Mouse (Mus musculus): Measurements from ENCODE around the gene Tmem151b. TPM values are rescaled to one million over a fixed set of nuclear protein-coding genes. Genes with fewer than 3 reads are reported as not detected.

Tmem151b gene
- polyA plus RNA-seq, 1 experiment from 2014 or later, result 0.12 TPM

DNA sequence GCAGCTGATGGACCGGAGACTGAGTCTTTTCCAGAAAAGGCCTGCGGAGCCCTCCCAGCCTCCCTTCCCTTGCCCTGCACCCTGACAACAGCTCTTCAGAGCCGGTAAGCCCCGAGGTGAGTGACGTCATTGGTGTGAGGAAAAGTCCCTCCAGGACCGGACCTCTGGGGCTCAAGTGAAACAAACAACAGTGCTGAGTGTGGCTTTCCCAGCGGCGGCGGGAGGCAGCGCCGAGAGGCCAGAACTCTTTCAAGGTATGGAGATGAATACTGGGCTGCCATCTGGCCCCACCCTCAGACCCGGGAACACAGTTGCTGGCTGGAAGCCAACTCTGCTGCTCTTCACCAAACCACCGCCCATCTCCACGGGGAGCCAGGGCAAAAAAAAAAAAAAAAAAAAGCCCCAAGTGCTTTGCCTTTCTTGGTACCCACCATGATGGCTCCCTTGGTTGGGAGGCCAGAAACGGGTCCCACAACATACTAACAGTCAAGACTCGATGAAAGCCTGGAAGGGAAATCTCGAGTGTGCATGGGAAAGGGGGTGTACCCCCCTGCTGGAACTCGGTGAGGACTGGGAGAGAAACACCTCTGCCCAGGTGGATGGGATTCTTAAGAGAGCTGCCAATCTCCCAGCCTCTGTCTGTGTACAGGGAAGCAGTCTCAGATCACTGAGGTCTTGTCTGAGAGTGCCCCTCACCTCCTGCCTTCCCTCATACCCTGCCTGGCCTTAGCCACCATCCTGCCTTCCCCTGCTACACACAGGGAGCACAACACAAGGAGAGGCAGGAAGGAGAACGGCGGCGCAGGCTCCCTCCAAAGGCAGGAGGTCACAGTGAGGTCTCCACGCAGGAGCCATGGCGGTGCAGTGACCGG, 5.2 kb downstream of the Tmem151b start:
- Histone ChIP-seq H3K27me3 (ENCODE audit: control insufficient read depth, insufficient read depth, low read depth, low read length) (peaks cover 79% of the 10 kb centered on the region), H3K36me3 (ENCODE audit: control insufficient read depth, insufficient read depth) (no peaks in the 10 kb centered on the region), H3K4me1 (ENCODE audit: control insufficient read depth, low read depth, low read length) (peaks cover under 1% of the 10 kb centered on the region), H3K4me3 (ENCODE audit: low read depth, low read length) (no peak overlapping the region), H3K4me2 (ENCODE audit: low read depth, low read length) (no peak overlapping the region), H3K9ac (ENCODE audit: low read depth, low read length) (no peak overlapping the region), H3K27ac (ENCODE audit: low read length) (no peak overlapping the region), H3K9me3 (replicated peaks; ENCODE audit: control insufficient read depth, low read length) (no peaks in the 10 kb centered on the region)
- WGBS (ENCODE audit: insufficient replicate concordance), result 5% methylated on average over 24 of the region's 24 CpGs
- ATAC-seq (ENCODE audit: low read depth), result no peak

- no peak overlapping the region for H3K4me3 ChIP-seq (ENCODE audit: low read depth, low read length)
- H3K4me2 ChIP-seq (ENCODE audit: low read depth, low read length), result no peak overlapping the region
- H3K36me3 ChIP-seq (ENCODE audit: control insufficient read depth, insufficient read depth), result no peaks in the 10 kb centered on the region
- 10% methylated on average over 1 of the region's 1 CpGs for WGBS (ENCODE audit: insufficient replicate concordance)
- H3K27ac ChIP-seq (ENCODE audit: low read length), result no peak overlapping the region
- no peak overlapping the region for H3K9ac ChIP-seq (ENCODE audit: low read depth, low read length)
- no peaks in the 10 kb centered on the region for H3K4me1 ChIP-seq (ENCODE audit: control insufficient read depth, low read depth, low read length)
- peaks cover 74% of the 10 kb centered on the region for H3K27me3 ChIP-seq (ENCODE audit: control insufficient read depth, insufficient read depth, low read depth, low read length)
- ATAC-seq (ENCODE audit: low read depth), result no peak
- no peaks in the 10 kb centered on the region for H3K9me3 ChIP-seq (replicated peaks; ENCODE audit: control insufficient read depth, low read length)
Observed at GRCm38 (mm10) chr17:45543115-45543514, 6.4 kb downstream of the Tmem151b start.

DNA sequence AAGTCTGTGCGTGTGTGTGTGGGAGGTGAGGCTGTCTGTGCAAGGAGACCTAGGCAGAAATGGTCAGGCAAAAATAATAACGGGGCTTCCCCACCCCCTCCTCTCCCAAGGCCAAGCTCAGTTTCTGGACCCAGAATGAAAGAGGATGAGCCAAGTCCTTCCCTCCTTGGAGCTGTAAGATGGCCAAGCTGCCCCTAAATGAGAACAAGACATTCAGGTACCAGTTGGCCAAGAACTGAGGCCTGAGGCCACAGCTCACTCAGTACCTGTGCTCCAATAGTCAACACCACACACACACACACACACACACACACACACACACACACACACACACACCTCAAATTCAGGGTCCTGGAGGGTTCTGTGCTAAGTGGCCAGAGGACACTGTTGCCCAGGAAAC, 6.8 kb downstream of the Tmem151b start:
- Histone ChIP-seq H3K27me3 (ENCODE audit: control insufficient read depth, insufficient read depth, low read depth, low read length) (peaks cover 70% of the 10 kb centered on the region), H3K27ac (ENCODE audit: low read length) (no peak overlapping the region), H3K9me3 (replicated peaks; ENCODE audit: control insufficient read depth, low read length) (no peaks in the 10 kb centered on the region), H3K4me1 (ENCODE audit: control insufficient read depth, low read depth, low read length) (no peaks in the 10 kb centered on the region), H3K4me2 (ENCODE audit: low read depth, low read length) (no peak overlapping the region), H3K4me3 (ENCODE audit: low read depth, low read length) (no peak overlapping the region), H3K9ac (ENCODE audit: low read depth, low read length) (no peak overlapping the region), H3K36me3 (ENCODE audit: control insufficient read depth, insufficient read depth) (no peaks in the 10 kb centered on the region)
- ATAC-seq (ENCODE audit: low read depth), result no peak
- 54% methylated on average over 2 of the region's 2 CpGs for WGBS (ENCODE audit: insufficient replicate concordance)

DNA sequence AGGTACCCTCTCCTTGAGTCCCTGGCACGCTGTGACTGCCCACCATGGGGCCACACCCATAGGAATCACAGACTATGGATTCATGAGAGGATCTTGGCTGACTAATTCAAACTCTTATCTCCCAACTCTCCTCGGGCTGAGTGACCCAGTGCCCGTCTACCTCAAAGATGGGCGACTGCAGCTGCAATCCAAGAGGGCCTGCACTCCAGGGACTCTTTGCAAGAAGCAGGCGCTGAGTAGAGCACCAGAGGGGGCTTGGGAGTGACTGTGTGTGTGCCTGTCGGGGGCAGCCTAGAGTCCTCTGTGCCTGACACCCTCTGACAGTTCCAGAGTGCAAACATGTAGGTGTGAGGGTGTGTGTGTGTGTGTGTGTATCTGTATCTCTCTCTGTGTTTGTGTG, 7.3 kb downstream of the Tmem151b start:
- 18% methylated on average over 6 of the region's 6 CpGs for WGBS (ENCODE audit: insufficient replicate concordance)
- peaks cover 65% of the 10 kb centered on the region for H3K27me3 ChIP-seq (ENCODE audit: control insufficient read depth, insufficient read depth, low read depth, low read length)

GRCm38 (mm10) chr17:45539664-45540063, 9.8 kb downstream of the Tmem151b start:
- H3K36me3 ChIP-seq (ENCODE audit: control insufficient read depth, insufficient read depth), result no peaks in the 10 kb centered on the region
- H3K4me1 ChIP-seq (ENCODE audit: control insufficient read depth, low read depth, low read length), result no peaks in the 10 kb centered on the region
- H3K27ac ChIP-seq (ENCODE audit: low read length), result no peak overlapping the region
- 67% methylated on average over 21 of the region's 21 CpGs for WGBS (ENCODE audit: insufficient replicate concordance)
- H3K9ac ChIP-seq (ENCODE audit: low read depth, low read length), result no peak overlapping the region
- no peak overlapping the region for H3K4me3 ChIP-seq (ENCODE audit: low read depth, low read length)
- no peaks in the 10 kb centered on the region for H3K9me3 ChIP-seq (replicated peaks; ENCODE audit: control insufficient read depth, low read length)
- ATAC-seq (ENCODE audit: low read depth), result no peak
- no peak overlapping the region for H3K4me2 ChIP-seq (ENCODE audit: low read depth, low read length)
- peaks cover 59% of the 10 kb centered on the region for H3K27me3 ChIP-seq (ENCODE audit: control insufficient read depth, insufficient read depth, low read depth, low read length)

More for the DNA sequence above, 7.3 kb downstream of the Tmem151b start:
- H3K9ac ChIP-seq (ENCODE audit: low read depth, low read length), result no peak overlapping the region
- no peaks in the 10 kb centered on the region for H3K36me3 ChIP-seq (ENCODE audit: control insufficient read depth, insufficient read depth)
- H3K9me3 ChIP-seq (replicated peaks; ENCODE audit: control insufficient read depth, low read length), result no peaks in the 10 kb centered on the region
- no peak for ATAC-seq (ENCODE audit: low read depth)
- no peak overlapping the region for H3K27ac ChIP-seq (ENCODE audit: low read length)
- H3K4me1 ChIP-seq (ENCODE audit: control insufficient read depth, low read depth, low read length), result no peaks in the 10 kb centered on the region
- H3K4me2 ChIP-seq (ENCODE audit: low read depth, low read length), result no peak overlapping the region
- no peak overlapping the region for H3K4me3 ChIP-seq (ENCODE audit: low read depth, low read length)

- no peaks in the 10 kb centered on the region for H3K9me3 ChIP-seq (replicated peaks; ENCODE audit: control insufficient read depth, low read length)
- no peaks in the 10 kb centered on the region for H3K4me1 ChIP-seq (ENCODE audit: control insufficient read depth, low read depth, low read length)
- WGBS (ENCODE audit: insufficient replicate concordance), result 42% methylated on average over 4 of the region's 4 CpGs
- no peaks in the 10 kb centered on the region for H3K36me3 ChIP-seq (ENCODE audit: control insufficient read depth, insufficient read depth)
- no peak for ATAC-seq (ENCODE audit: low read depth)
- H3K4me2 ChIP-seq (ENCODE audit: low read depth, low read length), result no peak overlapping the region
- no peak overlapping the region for H3K27ac ChIP-seq (ENCODE audit: low read length)
- H3K9ac ChIP-seq (ENCODE audit: low read depth, low read length), result no peak overlapping the region
- peaks cover 55% of the 10 kb centered on the region for H3K27me3 ChIP-seq (ENCODE audit: control insufficient read depth, insufficient read depth, low read depth, low read length)
- no peak overlapping the region for H3K4me3 ChIP-seq (ENCODE audit: low read depth, low read length)
Observed at GRCm38 (mm10) chr17:45538394-45538793, 11.1 kb downstream of the Tmem151b start.

DNA sequence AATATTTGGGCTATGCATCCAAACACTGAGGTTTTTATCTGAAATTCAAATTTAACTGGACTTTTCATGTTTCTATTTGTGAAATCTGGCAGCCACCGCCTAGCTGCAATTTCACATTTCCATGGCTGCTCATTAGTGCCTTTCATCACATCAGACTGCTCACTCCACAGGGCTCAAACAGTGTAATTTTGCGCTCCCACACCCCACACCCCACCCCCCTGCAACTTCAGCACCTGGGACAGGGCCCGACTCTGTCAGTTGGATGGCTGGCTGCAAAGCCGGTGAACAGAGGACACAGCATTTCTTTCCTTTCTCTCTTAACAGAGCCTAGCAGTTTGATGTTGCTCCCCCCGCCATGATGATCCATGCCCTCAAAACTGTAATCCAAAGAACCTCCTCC, 13.2 kb downstream of the Tmem151b start:
- Histone ChIP-seq H3K4me2 (ENCODE audit: low read depth, low read length) (no peak overlapping the region), H3K4me1 (ENCODE audit: control insufficient read depth, low read depth, low read length) (no peaks in the 10 kb centered on the region), H3K27ac (ENCODE audit: low read length) (no peak overlapping the region), H3K4me3 (ENCODE audit: low read depth, low read length) (no peak overlapping the region), H3K9me3 (replicated peaks; ENCODE audit: control insufficient read depth, low read length) (no peaks in the 10 kb centered on the region), H3K9ac (ENCODE audit: low read depth, low read length) (no peak overlapping the region), H3K27me3 (ENCODE audit: control insufficient read depth, insufficient read depth, low read depth, low read length) (peaks cover 45% of the 10 kb centered on the region), H3K36me3 (ENCODE audit: control insufficient read depth, insufficient read depth) (no peaks in the 10 kb centered on the region)
- no peak for ATAC-seq (ENCODE audit: low read depth)
- 14% methylated on average over 5 of the region's 5 CpGs for WGBS (ENCODE audit: insufficient replicate concordance)

GRCm38 (mm10) chr17:45532896-45533295, 16.6 kb downstream of the Tmem151b start:
- WGBS (ENCODE audit: insufficient replicate concordance), result 38% methylated on average over 15 of the region's 15 CpGs
- peaks cover 49% of the 10 kb centered on the region for H3K27me3 ChIP-seq (ENCODE audit: control insufficient read depth, insufficient read depth, low read depth, low read length)

GRCm38 (mm10) chr17:45530346-45530782, 19.1 kb downstream of the Tmem151b start:
- H3K27me3 ChIP-seq (ENCODE audit: control insufficient read depth, insufficient read depth, low read depth, low read length), result peaks cover 36% of the 10 kb centered on the region
- 34% methylated on average over 13 of the region's 13 CpGs for WGBS (ENCODE audit: insufficient replicate concordance)

More at GRCm38 (mm10) chr17:45532896-45533295, 16.6 kb downstream of the Tmem151b start:
- H3K4me3 ChIP-seq (ENCODE audit: low read depth, low read length), result no peak overlapping the region
- H3K9me3 ChIP-seq (replicated peaks; ENCODE audit: control insufficient read depth, low read length), result no peaks in the 10 kb centered on the region
- no peaks in the 10 kb centered on the region for H3K36me3 ChIP-seq (ENCODE audit: control insufficient read depth, insufficient read depth)
- H3K9ac ChIP-seq (ENCODE audit: low read depth, low read length), result no peak overlapping the region
- H3K27ac ChIP-seq (ENCODE audit: low read length), result no peak overlapping the region
- ATAC-seq (ENCODE audit: low read depth), result no peak
- H3K4me1 ChIP-seq (ENCODE audit: control insufficient read depth, low read depth, low read length), result no peaks in the 10 kb centered on the region
- H3K4me2 ChIP-seq (ENCODE audit: low read depth, low read length), result no peak overlapping the region

More at GRCm38 (mm10) chr17:45530346-45530782, 19.1 kb downstream of the Tmem151b start:
- no peak for ATAC-seq (ENCODE audit: low read depth)
- H3K4me3 ChIP-seq (ENCODE audit: low read depth, low read length), result no peak overlapping the region
- H3K9me3 ChIP-seq (replicated peaks; ENCODE audit: control insufficient read depth, low read length), result no peaks in the 10 kb centered on the region
- no peaks in the 10 kb centered on the region for H3K4me1 ChIP-seq (ENCODE audit: control insufficient read depth, low read depth, low read length)
- H3K9ac ChIP-seq (ENCODE audit: low read depth, low read length), result no peak overlapping the region
- H3K4me2 ChIP-seq (ENCODE audit: low read depth, low read length), result no peak overlapping the region
- H3K27ac ChIP-seq (ENCODE audit: low read length), result no peak overlapping the region
- H3K36me3 ChIP-seq (ENCODE audit: control insufficient read depth, insufficient read depth), result no peaks in the 10 kb centered on the region
